Mouse (Mus musculus) CD4-positive naive resting alpha-beta T cell, adult 57 days (primary cell): Measurements from ENCODE around the gene Tal1. TPM values are rescaled to one million over a fixed set of nuclear protein-coding genes. Genes with fewer than 3 reads are reported as not detected.

Experiments
- total RNA-seq: library from RNA; stranded (reverse); gene quantifications from one replicate; pipeline ENCODE4 v1.2.4, GENCODE M21; 2023

Tal1 gene
- 0.38 TPM for total RNA-seq

GRCm38 (mm10) chr4:115056371-115056920, at the start of gene Tal1:
Tal1 (plus strand) TSS chr4:115056426.

GRCm38 (mm10) chr4:115088611-115089338, 32.5 kb downstream of the Tal1 start, which contains the start of gene Pdzk1ip1:
Pdzk1ip1 (plus strand) TSS chr4:115088708.

Other genes starting within 250 kb of the Tal1 start
- gene Gm12830, start 234.7 kb upstream of the Tal1 start, total RNA-seq = not detected
- 0.65 TPM for gene Foxd2, start 147.6 kb upstream of the Tal1 start, total RNA-seq
- gene Foxe3, start 130.4 kb upstream of the Tal1 start, total RNA-seq = not detected
- gene Cmpk1, start 69.2 kb upstream of the Tal1 start, total RNA-seq = 42.8 TPM
- gene Stil, start 56.3 kb upstream of the Tal1 start, total RNA-seq = 0.62 TPM
- gene Pdzk1ip1, start 32.3 kb downstream of the Tal1 start, total RNA-seq = not detected
- gene Cyp4x1, start 77.9 kb downstream of the Tal1 start, total RNA-seq = not detected
- gene Cyp4a29, start 185.7 kb downstream of the Tal1 start, total RNA-seq = not detected
- gene Cyp4a12a, start 242.6 kb downstream of the Tal1 start, total RNA-seq = not detected